ENCODE assay signal across 8 mouse cellular contexts in genomic region chr7:16048164-16048564, GRCm38 (mm10). TPM values are rescaled to one million over a fixed set of nuclear protein-coding genes. Genes with fewer than 3 reads are reported as not detected.
DNase-seq lines count a peak whose midpoint lies in the region; ATAC-seq lines count a peak whose summit lies in the region.

No protein-coding gene starts in this region.

- H3K4me3 ChIP-seq in forebrain, embryonic 10.5 days, result peak overlapping the region; percentile 97
- peak overlapping the region; percentile 92 for H3K4me3 ChIP-seq in heart, embryonic 15.5 days
- peak overlapping the region; percentile 88 for H3K4me3 ChIP-seq in liver, embryonic 15.5 days (replicated peaks)
- peak overlapping the region; percentile 91 for H3K4me3 ChIP-seq in neural tube, embryonic 12.5 days

- under 1% methylated on average over 20 of the region's 20 CpGs for WGBS in forebrain, embryonic 10.5 days
- WGBS in heart, embryonic 15.5 days, result 0% methylated on average over 19 of the region's 20 CpGs
- 0% methylated on average over 20 of the region's 20 CpGs for WGBS in liver, embryonic 15.5 days (ENCODE audit: insufficient replicate concordance)
- WGBS in neural tube, embryonic 12.5 days, result 2% methylated on average over 20 of the region's 20 CpGs

- H3K9me3 ChIP-seq in forebrain, embryonic 10.5 days, result 0 out of 2 replicates have a peak, but pooled peaks cover 3% of the 10 kb centered on the region
- no peaks in the 10 kb centered on the region for H3K9me3 ChIP-seq in heart, embryonic 15.5 days (replicated peaks)
- no peaks in the 10 kb centered on the region for H3K9me3 ChIP-seq in liver, embryonic 15.5 days (replicated peaks)
- H3K9me3 ChIP-seq in neural tube, embryonic 12.5 days, result no peaks in the 10 kb centered on the region

- ATAC-seq in heart, embryonic 15.5 days (replicated peaks; ENCODE audit: insufficient number of reproducible peaks, insufficient read depth, low FRiP score, low read depth), result peak; percentile 83
- peak; percentile 71 for ATAC-seq in liver, embryonic 15.5 days (ENCODE audit: insufficient read depth)
- peak; percentile 84 for ATAC-seq in neural tube, embryonic 12.5 days (ENCODE audit: low FRiP score, low read depth)

- H3K9ac ChIP-seq in heart, embryonic 15.5 days, result peak overlapping the region; percentile 98
- peak overlapping the region; percentile 95 for H3K9ac ChIP-seq in liver, embryonic 15.5 days
- H3K9ac ChIP-seq in neural tube, embryonic 12.5 days, result peak overlapping the region; percentile 74

- no peaks in the 10 kb centered on the region for H3K27me3 ChIP-seq in forebrain, embryonic 10.5 days (ENCODE audit: poor library complexity, severe bottlenecking)
- no peaks in the 10 kb centered on the region for H3K27me3 ChIP-seq in heart, embryonic 15.5 days
- no peaks in the 10 kb centered on the region for H3K27me3 ChIP-seq in liver, embryonic 15.5 days
- no peaks in the 10 kb centered on the region for H3K27me3 ChIP-seq in neural tube, embryonic 12.5 days (replicated peaks)

- H3K36me3 ChIP-seq in forebrain, embryonic 10.5 days (replicated peaks), result peaks cover 3% of the 10 kb centered on the region
- no peaks in the 10 kb centered on the region for H3K36me3 ChIP-seq in heart, embryonic 15.5 days
- no peaks in the 10 kb centered on the region; the same call in 1 of the 2 replicates for H3K36me3 ChIP-seq in liver, embryonic 15.5 days (replicated peaks)
- H3K36me3 ChIP-seq in neural tube, embryonic 12.5 days, result no peaks in the 10 kb centered on the region

- H3K27ac ChIP-seq in forebrain, embryonic 10.5 days, result peak overlapping the region; percentile 99
- H3K27ac ChIP-seq in heart, embryonic 15.5 days, result peak overlapping the region; percentile 95
- H3K27ac ChIP-seq in liver, embryonic 15.5 days (replicated peaks), result peak overlapping the region; percentile 91
- H3K27ac ChIP-seq in neural tube, embryonic 12.5 days, result 0 out of 2 replicates have a peak overlapping the region, but pooled peaks have one; percentile 11

- H3K4me1 ChIP-seq in forebrain, embryonic 10.5 days, result peaks cover 63% of the 10 kb centered on the region
- peaks cover 51% of the 10 kb centered on the region for H3K4me1 ChIP-seq in heart, embryonic 15.5 days (replicated peaks)
- H3K4me1 ChIP-seq in liver, embryonic 15.5 days (replicated peaks), result peaks cover 83% of the 10 kb centered on the region
- H3K4me1 ChIP-seq in neural tube, embryonic 12.5 days, result peaks cover 47% of the 10 kb centered on the region

- DNase-seq in CD8-positive naive resting alpha-beta T cell, adult 2 months (ENCODE audit: low read depth in 2 of 2, low spot score in 2 of 2), result peak; percentile 94 to 96
- peak; percentile 96 for DNase-seq in c-Kit-positive CD71-negative TER-119-negative erythroid progenitor cells, embryonic 14.5 days (ENCODE audit: low read depth)
- peak; percentile 97 for DNase-seq in forebrain, embryonic 10.5 days (ENCODE audit: extremely low spot score, low spot score)
- peak; percentile 98 for DNase-seq in kidney, postnatal 25 days
- peak; percentile 98 for DNase-seq in telencephalon, adult 2 months (ENCODE audit: low read depth, low spot score)

- H3K4me2 ChIP-seq in heart, embryonic 15.5 days, result peak overlapping the region; percentile 95
- H3K4me2 ChIP-seq in liver, embryonic 15.5 days, result peak overlapping the region; percentile 99
- peak overlapping the region; percentile 79 for H3K4me2 ChIP-seq in neural tube, embryonic 12.5 days (replicated peaks)

RNA-seq across cellular contexts. Expression of gene Bicra, which starts 0.4 kb away (rescaled TPM):
- polyA plus RNA-seq in forebrain, embryonic 10.5 days (2016; fragmentation: Nextera tagmentation; extraction: Ambion mirVana), result 7.0 and 7.7 TPM in 2 replicates
- 3.5 and 5.7 TPM in 2 replicates for polyA plus RNA-seq in heart, embryonic 15.5 days (2015; fragmentation: Nextera tagmentation; extraction: Ambion mirVana)
- polyA plus RNA-seq in liver, embryonic 15.5 days (2015; fragmentation: Nextera tagmentation; extraction: Ambion mirVana), result 1.6 and 1.9 TPM in 2 replicates
- polyA plus RNA-seq in neural tube, embryonic 12.5 days (2016; fragmentation: Nextera tagmentation; extraction: Ambion mirVana), result 10.1 and 10.7 TPM in 2 replicates

RNA-seq across cellular contexts. Expression of gene Zfp541, which starts 13.4 kb away (rescaled TPM):
- 0.10 TPM in 1 of 2 replicates, not detected in the other for polyA plus RNA-seq in forebrain, embryonic 10.5 days (2016; fragmentation: Nextera tagmentation; extraction: Ambion mirVana)
- not detected in 2 replicates for polyA plus RNA-seq in heart, embryonic 15.5 days (2015; fragmentation: Nextera tagmentation; extraction: Ambion mirVana)
- not detected in 2 replicates for polyA plus RNA-seq in liver, embryonic 15.5 days (2015; fragmentation: Nextera tagmentation; extraction: Ambion mirVana)
- 0.05 TPM in 1 of 2 replicates, not detected in the other for polyA plus RNA-seq in neural tube, embryonic 12.5 days (2016; fragmentation: Nextera tagmentation; extraction: Ambion mirVana)

RNA-seq across cellular contexts. Expression of gene Napa, which starts 50.1 kb away (rescaled TPM):
- polyA plus RNA-seq in forebrain, embryonic 10.5 days (2016; fragmentation: Nextera tagmentation; extraction: Ambion mirVana), result 169 and 171 TPM in 2 replicates
- polyA plus RNA-seq in heart, embryonic 15.5 days (2015; fragmentation: Nextera tagmentation; extraction: Ambion mirVana), result 130 and 161 TPM in 2 replicates
- polyA plus RNA-seq in liver, embryonic 15.5 days (2015; fragmentation: Nextera tagmentation; extraction: Ambion mirVana), result 159 and 169 TPM in 2 replicates
- 186 and 216 TPM in 2 replicates for polyA plus RNA-seq in neural tube, embryonic 12.5 days (2016; fragmentation: Nextera tagmentation; extraction: Ambion mirVana)

Comparison
In these comparisons a context has a peak if more than half of its experiments do, and no peak if none do; other contexts are left out.
1. Peak in every context shown above with its lines: DNase-seq, ATAC-seq, H3K4me3 ChIP-seq and H3K27ac ChIP-seq.
2. H3K27ac ChIP-seq: peak in every context shown above with its lines; median percentile 99 in forebrain, embryonic 10.5 days; 95 in heart, embryonic 15.5 days; 91 in liver, embryonic 15.5 days; 11 in neural tube, embryonic 12.5 days.